In the genomic region with DNA sequence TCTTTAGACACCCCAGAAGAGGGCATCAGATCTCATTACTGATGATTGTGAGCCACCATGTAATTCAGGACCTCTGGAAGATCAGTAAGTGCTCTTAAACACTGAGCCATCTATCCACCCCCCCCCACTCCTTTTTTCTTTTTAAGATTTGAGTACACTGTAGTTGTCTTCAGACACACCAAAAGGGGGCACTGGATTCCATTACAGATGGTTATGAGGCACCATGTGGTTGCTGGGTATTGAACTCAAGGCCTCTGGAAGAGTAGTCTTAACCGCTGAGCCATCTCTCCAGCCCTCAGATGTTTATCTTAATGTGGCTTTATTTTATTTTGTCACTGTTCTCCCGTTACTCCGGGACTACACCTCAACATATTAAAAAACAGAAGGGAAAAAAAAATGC, we compare ENCODE assay signal across 1 mouse cellular context.
TF ChIP-seq lines count a peak whose summit lies in the region.

No protein-coding gene starts in this region.

TF ChIP-seq in CH12.LX, 34 proteins besides CTCF, POLR2A, EP300 and RAD21:
- TF ChIP-seq KAT2A (IDR thresholded peaks at IDR 0.05; ENCODE audit: insufficient replicate concordance, low read length) (no peak), SIN3A (IDR thresholded peaks at IDR 0.05; ENCODE audit: low read length) (no peak; the same call in 1 of the 2 replicates), E2F4 (IDR thresholded peaks at IDR 0.05; ENCODE audit: insufficient replicate concordance, low read depth, low read length) (0 out of 2 replicates have a peak, but pooled peaks have one; percentile 8), GABPA (IDR thresholded peaks at IDR 0.05; ENCODE audit: insufficient replicate concordance, low read depth, low read length) (no peak), ZC3H11A (IDR thresholded peaks at IDR 0.05; ENCODE audit: low read depth, low read length) (no peak), SMC3 (IDR thresholded peaks at IDR 0.05; ENCODE audit: low read depth, low read length) (no peak), USF2 (conservative IDR thresholded peaks at IDR 0.05; ENCODE audit: low read depth, low read length) (no peak), MXI1 (IDR thresholded peaks at IDR 0.05; ENCODE audit: low read depth, low read length) (no peak), MEF2A (IDR thresholded peaks at IDR 0.05; ENCODE audit: borderline replicate concordance, low read depth, low read length) (no peak), IRF4 (IDR thresholded peaks at IDR 0.05; ENCODE audit: low read depth, low read length) (no peak), NELFE (IDR thresholded peaks at IDR 0.05; ENCODE audit: low read depth, low read length) (no peak), POLR2AphosphoS2 (IDR thresholded peaks at IDR 0.05; ENCODE audit: low read depth, low read length) (no peak), JUN (IDR thresholded peaks at IDR 0.05; ENCODE audit: insufficient read depth, low read depth, low read length) (no peak), CHD1 (IDR thresholded peaks at IDR 0.05; ENCODE audit: low read depth, low read length) (no peak), RCOR1 (conservative IDR thresholded peaks at IDR 0.05; ENCODE audit: low read depth, low read length) (no peak), TCF12 (IDR thresholded peaks at IDR 0.05; ENCODE audit: low read depth, low read length) (no peak), NRF1 (IDR thresholded peaks at IDR 0.05; ENCODE audit: low read depth, low read length) (peak; percentile 18; the same call in 1 of the 2 replicates), TBP (conservative IDR thresholded peaks at IDR 0.05; ENCODE audit: low read depth, low read length) (0 out of 2 replicates have a peak, but pooled peaks have one; percentile 6), ZKSCAN1 (IDR thresholded peaks at IDR 0.05; ENCODE audit: borderline replicate concordance, low read depth, low read length) (no peak), ETS1 (conservative IDR thresholded peaks at IDR 0.05; ENCODE audit: low read depth, low read length) (no peak), HCFC1 (IDR thresholded peaks at IDR 0.05; ENCODE audit: low read depth, low read length) (no peak), UBTF (IDR thresholded peaks at IDR 0.05; ENCODE audit: low read depth, low read length) (no peak), MAZ (IDR thresholded peaks at IDR 0.05; ENCODE audit: low read depth, low read length) (no peak), USF1 (IDR thresholded peaks at IDR 0.05; ENCODE audit: low read depth, low read length) (no peak), BHLHE40 (IDR thresholded peaks at IDR 0.05; ENCODE audit: low read depth, low read length) (no peak), JUND (conservative IDR thresholded peaks at IDR 0.05; ENCODE audit: low read depth, low read length) (no peak), MAX (IDR thresholded peaks at IDR 0.05; ENCODE audit: low read length) (peak; percentile 59; the same call in 1 of the 2 replicates), MAFK (IDR thresholded peaks at IDR 0.05; ENCODE audit: insufficient replicate concordance, low read length) (no peak), ZMIZ1 (IDR thresholded peaks at IDR 0.05; ENCODE audit: low read depth, low read length) (no peak), CHD2 (IDR thresholded peaks at IDR 0.05; ENCODE audit: low read length) (no peak), MYC (IDR thresholded peaks at IDR 0.05; ENCODE audit: low read depth, low read length) (peak; percentile 81), PAX5 (IDR thresholded peaks at IDR 0.05; ENCODE audit: low read length) (no peak), ELF1 (IDR thresholded peaks at IDR 0.05; ENCODE audit: low read depth, low read length) (no peak), ZNF384 (IDR thresholded peaks at IDR 0.05; ENCODE audit: low read depth, low read length) (no peak; the same call in 1 of the 2 replicates)
